Mouse (Mus musculus) embryonic fibroblast, embryonic 13.5 days (primary cell): ENCODE measurements around the gene Hscb.

ENCODE experiments used
- CTCF ChIP-seq: IDR thresholded peaks from 2 replicates; pipeline ENCODE4 v1.5.1; 2011; ENCODE audit warnings: mild to moderate bottlenecking, control low read depth, low read length, moderate library complexity, borderline replicate concordance; ENCODE audit not compliant: insufficient read depth
- POLR2A ChIP-seq: IDR thresholded peaks from 2 replicates; pipeline ENCODE4 v1.6.1; 2011; ENCODE audit warnings: low read depth, mild to moderate bottlenecking, control low read depth, low read length, moderate library complexity

- no peak for TF ChIP-seq CTCF
- peak; percentile 82 for TF ChIP-seq POLR2A
Measured at GRCm38 (mm10) chr5:110779998-110780760, 59.4 kb downstream of the Hscb start, which contains the start of gene Pus1.
